Mouse (Mus musculus): ENCODE measurements around the gene Tial1. TPM values are rescaled to one million over a fixed set of nuclear protein-coding genes. Genes with fewer than 3 reads are reported as not detected.

Gene Tial1
- total and polyA plus RNA-seq, 2 experiments = 18.7 to 32.1 TPM

GRCm38 (mm10) chr7:128414433-128414832 is 47.1 kb downstream of the Tial1 start:
- Histone ChIP-seq H3K9ac (ENCODE audit: low read depth, low read length) (no peak overlapping the region), H3K4me3 (ENCODE audit: insufficient read depth, low read depth, low read length) (no peak overlapping the region)
- no peak for DNase-seq (ENCODE audit: extremely low read depth, low read depth, low spot score)

GRCm38 (mm10) chr7:128412071-128412833 is 49.3 kb downstream of the Tial1 start:
- 0 out of 2 replicates have a peak overlapping the region, but pooled peaks have one; percentile 17 for H3K9ac ChIP-seq (ENCODE audit: low read depth, low read length)
- peaks cover 6% of the 10 kb centered on the region for H3K27me3 ChIP-seq (ENCODE audit: control insufficient read depth, insufficient read depth, low read length)
- H3K27ac ChIP-seq (replicated peaks; ENCODE audit: insufficient read depth, low read depth, low read length) = no peak overlapping the region
- no peaks in the 10 kb centered on the region for H3K4me1 ChIP-seq (ENCODE audit: control insufficient read depth, insufficient read depth, low read length)
- no peaks in the 10 kb centered on the region for H3K79me2 ChIP-seq (ENCODE audit: control insufficient read depth, insufficient read depth, low read length)
- no peak for TF ChIP-seq POLR2A (IDR thresholded peaks at IDR 0.05; ENCODE audit: extremely low read depth, insufficient read depth, low read length)
- no peak for TF ChIP-seq CTCF (IDR thresholded peaks at IDR 0.05; ENCODE audit: low read depth, low read length)
- H3K36me3 ChIP-seq (ENCODE audit: control insufficient read depth, insufficient read depth, low read length) = no peaks in the 10 kb centered on the region
- H3K4me3 ChIP-seq (ENCODE audit: insufficient read depth, low read depth, low read length) = 0 out of 2 replicates have a peak overlapping the region, but pooled peaks have one; percentile 21
- 79% methylated on average over 10 of the region's 10 CpGs for WGBS
- no peak for DNase-seq (ENCODE audit: extremely low read depth, low read depth, low spot score)

More at GRCm38 (mm10) chr7:128414433-128414832, 47.1 kb downstream of the Tial1 start:
- no peak overlapping the region for H3K27ac ChIP-seq (replicated peaks; ENCODE audit: insufficient read depth, low read depth, low read length)
- H3K4me1 ChIP-seq (ENCODE audit: control insufficient read depth, insufficient read depth, low read length) = no peaks in the 10 kb centered on the region
- no peaks in the 10 kb centered on the region for H3K36me3 ChIP-seq (ENCODE audit: control insufficient read depth, insufficient read depth, low read length)
- WGBS = 59% methylated on average over 8 of the region's 8 CpGs
- TF ChIP-seq CTCF (IDR thresholded peaks at IDR 0.05; ENCODE audit: low read depth, low read length) (no peak), POLR2A (IDR thresholded peaks at IDR 0.05; ENCODE audit: extremely low read depth, insufficient read depth, low read length) (no peak)
- no peaks in the 10 kb centered on the region for H3K79me2 ChIP-seq (ENCODE audit: control insufficient read depth, insufficient read depth, low read length)
- peaks cover 17% of the 10 kb centered on the region for H3K27me3 ChIP-seq (ENCODE audit: control insufficient read depth, insufficient read depth, low read length)

- Histone ChIP-seq H3K79me2 (ENCODE audit: control insufficient read depth, insufficient read depth, low read length) (no peaks in the 10 kb centered on the region), H3K9ac (ENCODE audit: low read depth, low read length) (no peak overlapping the region), H3K27ac (replicated peaks; ENCODE audit: insufficient read depth, low read depth, low read length) (no peak overlapping the region), H3K27me3 (ENCODE audit: control insufficient read depth, insufficient read depth, low read length) (peaks cover 2% of the 10 kb centered on the region; the same call in 1 of the 2 replicates), H3K4me1 (ENCODE audit: control insufficient read depth, insufficient read depth, low read length) (no peaks in the 10 kb centered on the region), H3K36me3 (ENCODE audit: control insufficient read depth, insufficient read depth, low read length) (no peaks in the 10 kb centered on the region), H3K4me3 (ENCODE audit: insufficient read depth, low read depth, low read length) (no peak overlapping the region)
- no peak for DNase-seq (ENCODE audit: extremely low read depth, low read depth, low spot score)
- TF ChIP-seq POLR2A (IDR thresholded peaks at IDR 0.05; ENCODE audit: extremely low read depth, insufficient read depth, low read length) = no peak
- TF ChIP-seq CTCF (IDR thresholded peaks at IDR 0.05; ENCODE audit: low read depth, low read length) = no peak
- 82% methylated on average over 11 of the region's 11 CpGs for WGBS
Observed at GRCm38 (mm10) chr7:128410708-128411413, 50.7 kb downstream of the Tial1 start.

GRCm38 (mm10) chr7:128408265-128408664 is 53.3 kb downstream of the Tial1 start:
- no peaks in the 10 kb centered on the region for H3K79me2 ChIP-seq (ENCODE audit: control insufficient read depth, insufficient read depth, low read length)
- 97% methylated on average over 5 of the region's 5 CpGs for WGBS
- H3K27ac ChIP-seq (replicated peaks; ENCODE audit: insufficient read depth, low read depth, low read length) = no peak overlapping the region
- no peak overlapping the region for H3K9ac ChIP-seq (ENCODE audit: low read depth, low read length)
- H3K36me3 ChIP-seq (ENCODE audit: control insufficient read depth, insufficient read depth, low read length) = no peaks in the 10 kb centered on the region
- TF ChIP-seq POLR2A (IDR thresholded peaks at IDR 0.05; ENCODE audit: extremely low read depth, insufficient read depth, low read length) (no peak), CTCF (IDR thresholded peaks at IDR 0.05; ENCODE audit: low read depth, low read length) (peak; percentile 40; the same call in 1 of the 2 replicates)
- H3K27me3 ChIP-seq (ENCODE audit: control insufficient read depth, insufficient read depth, low read length) = no peaks in the 10 kb centered on the region
- DNase-seq (ENCODE audit: extremely low read depth, low read depth, low spot score) = no peak
- no peak overlapping the region for H3K4me3 ChIP-seq (ENCODE audit: insufficient read depth, low read depth, low read length)
- H3K4me1 ChIP-seq (ENCODE audit: control insufficient read depth, insufficient read depth, low read length) = no peaks in the 10 kb centered on the region

GRCm38 (mm10) chr7:128403988-128404387 is 57.5 kb downstream of the Tial1 start:
- no peak overlapping the region for H3K9ac ChIP-seq (ENCODE audit: low read depth, low read length)
- H3K79me2 ChIP-seq (ENCODE audit: control insufficient read depth, insufficient read depth, low read length) = no peaks in the 10 kb centered on the region
- no peak overlapping the region for H3K27ac ChIP-seq (replicated peaks; ENCODE audit: insufficient read depth, low read depth, low read length)
- DNase-seq (ENCODE audit: extremely low read depth, low read depth, low spot score) = no peak
- 87% methylated on average over 6 of the region's 6 CpGs for WGBS
- H3K4me3 ChIP-seq (ENCODE audit: insufficient read depth, low read depth, low read length) = no peak overlapping the region
- H3K27me3 ChIP-seq (ENCODE audit: control insufficient read depth, insufficient read depth, low read length) = no peaks in the 10 kb centered on the region
- no peaks in the 10 kb centered on the region for H3K36me3 ChIP-seq (ENCODE audit: control insufficient read depth, insufficient read depth, low read length)
- H3K4me1 ChIP-seq (ENCODE audit: control insufficient read depth, insufficient read depth, low read length) = no peaks in the 10 kb centered on the region
- TF ChIP-seq POLR2A (IDR thresholded peaks at IDR 0.05; ENCODE audit: extremely low read depth, insufficient read depth, low read length) (no peak), CTCF (IDR thresholded peaks at IDR 0.05; ENCODE audit: low read depth, low read length) (no peak)

Data from liver, adult 2 months (tissue).